Mouse (Mus musculus) T-helper 17 cell (primary cell): Measurements from ENCODE around the gene Ccnjl.

ENCODE experiments used
- in situ Hi-C, 2 experiments: fragments of 300-600 bp; cut with MboI, MseI; formaldehyde crosslinking; loops; 1 replicate in 1 of 2; 2 replicates in 1 of 2; pipeline ENCODE4 v1.15.1; 2025; ENCODE audit warnings: high pct_unique_total_duplicates in 2 of 2

Ccnjl gene

DNA sequence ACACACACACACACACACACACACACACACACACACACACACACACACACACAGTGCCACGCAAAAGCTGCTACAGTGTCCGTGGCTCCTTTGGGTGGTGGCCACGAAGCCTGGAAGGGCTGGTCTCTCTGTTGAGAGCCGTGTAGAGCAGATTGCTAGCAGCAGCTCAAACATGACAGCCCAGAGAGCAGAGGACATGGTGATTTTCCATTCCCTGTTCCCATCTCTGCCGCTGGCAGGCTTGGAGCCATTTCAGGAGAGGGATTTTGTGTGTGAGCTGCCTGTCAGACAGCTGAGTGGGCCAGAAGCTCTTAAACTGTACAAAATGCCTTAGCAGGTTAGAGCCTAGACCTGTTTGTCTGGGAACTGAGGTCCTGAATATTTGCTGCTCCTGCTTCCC is 38.1 kb downstream of the Ccnjl start:
- in situ Hi-C loops, result no loop called here

DNA sequence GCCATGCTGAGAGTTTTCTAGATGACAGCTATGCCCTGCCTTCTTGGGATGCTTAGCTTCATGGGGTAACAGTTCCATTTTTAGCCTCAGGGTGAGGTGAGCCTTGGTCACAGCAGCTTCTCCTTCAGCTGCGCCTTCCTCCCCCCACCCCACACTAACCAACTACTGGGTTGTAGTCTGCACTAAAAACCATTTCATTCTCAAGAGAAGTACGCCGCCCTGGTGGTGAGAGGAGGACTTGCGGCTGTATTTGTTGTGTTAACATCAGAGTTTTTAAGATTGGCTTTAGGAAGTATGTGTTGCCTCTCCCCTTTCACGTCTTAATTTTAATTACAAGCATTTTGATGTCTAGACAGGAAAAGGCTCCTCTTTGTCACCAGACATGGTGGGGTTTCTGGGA is 39.7 kb downstream of the Ccnjl start:
- in situ Hi-C loops, result no loop called here

DNA sequence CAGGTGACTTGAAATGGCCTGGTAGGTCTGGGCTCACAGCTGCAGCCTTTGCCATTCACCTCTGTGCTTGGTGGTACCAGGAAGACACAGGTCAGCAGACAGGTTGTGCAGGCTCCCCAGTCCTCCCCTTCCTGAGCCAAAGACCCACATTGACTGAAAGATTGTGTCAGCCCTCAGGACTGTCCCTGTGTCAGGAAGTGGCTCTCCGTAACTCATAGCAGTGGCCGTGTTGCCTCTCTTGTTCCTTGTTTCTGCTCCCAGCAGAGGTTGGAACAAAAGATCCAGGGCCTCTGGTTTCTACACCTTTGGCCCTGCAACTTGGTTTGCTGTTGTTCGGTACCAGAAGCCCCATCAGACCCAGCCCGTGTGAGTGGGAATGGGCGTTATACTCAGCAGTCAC is 40.6 kb downstream of the Ccnjl start:
- in situ Hi-C loops, result no loop called here

DNA sequence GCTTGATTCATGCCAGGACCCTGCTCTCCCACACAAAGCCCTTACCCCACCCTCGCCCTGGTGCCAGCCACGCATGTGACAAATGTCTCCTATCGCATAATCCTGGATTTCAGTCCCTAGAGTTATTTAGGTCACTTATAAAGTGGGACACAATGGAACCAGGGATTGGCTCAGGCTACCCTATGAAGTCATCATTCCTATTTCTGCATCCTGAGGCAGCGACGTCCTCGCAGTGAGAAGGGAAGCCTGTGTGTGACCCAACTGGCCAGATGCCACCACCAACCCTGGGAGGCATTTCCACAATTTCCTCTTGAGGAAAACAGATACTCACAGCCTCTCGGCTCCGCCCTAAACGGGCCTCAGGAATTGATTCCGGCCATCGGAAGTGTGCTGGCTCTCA is 41.0 kb downstream of the Ccnjl start:
- in situ Hi-C loops, result no loop called here

DNA sequence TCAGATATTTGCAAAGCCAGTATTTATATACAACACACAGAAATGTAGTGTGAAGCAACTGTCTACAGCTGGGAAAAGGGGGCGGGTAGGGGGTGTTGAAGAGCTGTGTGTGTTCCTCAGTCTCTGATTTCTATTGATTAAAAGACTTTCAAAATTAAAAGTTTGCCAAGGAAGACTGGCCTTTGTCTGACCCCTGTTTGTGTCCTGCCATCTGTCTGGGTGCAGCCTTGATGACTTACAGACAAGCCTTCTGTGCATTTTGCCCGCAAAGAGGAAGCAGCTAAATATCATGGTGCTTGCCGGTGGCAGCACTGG is 46.4 kb downstream of the Ccnjl start:
- in situ Hi-C loops, result no loop called here

DNA sequence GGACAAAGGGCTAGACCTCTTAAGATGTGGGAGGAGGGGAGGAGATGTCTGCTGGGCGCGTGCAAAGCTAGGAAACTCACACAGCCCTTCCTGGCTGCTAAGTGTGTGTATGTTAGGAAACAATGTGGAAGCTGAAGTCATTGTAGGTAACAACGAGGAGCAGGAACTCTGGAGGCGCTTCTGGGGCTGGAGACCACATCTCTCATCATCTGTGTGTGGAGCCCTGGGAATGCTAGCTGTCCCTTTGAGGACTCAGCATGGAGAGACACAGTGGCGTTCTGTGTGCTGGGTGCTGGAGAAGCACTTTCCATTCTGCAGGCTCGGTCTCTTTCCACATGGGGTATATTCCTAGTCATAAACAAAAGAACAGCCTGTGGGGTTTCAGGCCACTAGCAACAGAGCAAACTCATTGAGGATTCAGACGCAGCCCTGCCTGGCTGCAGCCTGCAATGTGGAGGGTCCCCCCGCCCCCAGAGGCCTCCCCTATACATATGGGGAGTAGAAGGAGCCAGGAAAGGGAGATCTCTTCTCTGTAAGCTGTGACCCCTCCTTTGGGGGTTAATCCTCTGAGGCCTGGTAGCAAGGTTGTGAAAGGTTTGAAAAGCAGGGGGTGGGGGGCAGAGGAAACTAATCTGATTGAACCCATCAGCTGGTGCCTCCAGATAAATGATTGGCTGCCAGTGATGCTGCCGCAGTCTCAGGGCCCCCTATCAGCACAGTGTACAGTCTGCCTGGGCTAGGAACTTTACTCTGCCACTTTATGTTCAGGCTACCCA is 47.0 kb downstream of the Ccnjl start:
- in situ Hi-C loops, result no loop called here

DNA sequence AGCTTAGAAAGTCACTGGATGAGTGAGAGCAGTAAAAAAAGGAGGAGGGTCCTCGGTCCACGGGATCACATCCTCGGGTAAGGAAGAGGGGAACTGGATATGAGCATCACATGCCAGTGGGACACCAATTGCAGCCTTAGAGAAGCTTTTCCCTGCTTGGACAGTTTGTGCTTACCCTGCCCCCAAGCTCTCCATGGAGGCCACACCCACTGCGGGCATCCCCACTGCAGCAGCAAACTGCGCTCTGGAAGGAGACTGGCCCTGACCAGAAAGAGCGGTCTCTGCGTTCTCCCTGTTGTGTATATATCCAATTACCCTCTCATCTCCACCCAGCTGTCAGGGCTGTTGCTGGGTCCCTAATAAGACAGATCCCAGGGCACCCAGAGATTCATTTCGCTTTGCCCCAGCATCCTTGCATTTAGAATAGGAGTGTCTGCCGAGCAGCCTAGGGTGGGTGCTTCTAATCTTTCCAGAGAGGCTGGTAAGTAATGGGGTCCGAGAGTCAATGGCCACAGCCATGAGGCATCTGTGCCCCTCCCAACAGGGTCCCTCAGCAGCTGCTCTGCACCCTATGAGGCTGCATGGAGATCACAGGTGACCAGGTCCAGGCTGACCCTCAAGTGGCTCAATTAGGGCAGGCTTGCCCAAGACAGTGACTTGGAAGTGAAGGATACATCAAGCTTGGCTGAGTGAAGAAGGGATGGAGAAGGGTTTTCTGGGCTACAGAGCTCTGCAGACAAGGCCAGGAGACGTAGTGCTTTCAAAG is 49.3 kb downstream of the Ccnjl start:
- in situ Hi-C loops, result no loop called here

DNA sequence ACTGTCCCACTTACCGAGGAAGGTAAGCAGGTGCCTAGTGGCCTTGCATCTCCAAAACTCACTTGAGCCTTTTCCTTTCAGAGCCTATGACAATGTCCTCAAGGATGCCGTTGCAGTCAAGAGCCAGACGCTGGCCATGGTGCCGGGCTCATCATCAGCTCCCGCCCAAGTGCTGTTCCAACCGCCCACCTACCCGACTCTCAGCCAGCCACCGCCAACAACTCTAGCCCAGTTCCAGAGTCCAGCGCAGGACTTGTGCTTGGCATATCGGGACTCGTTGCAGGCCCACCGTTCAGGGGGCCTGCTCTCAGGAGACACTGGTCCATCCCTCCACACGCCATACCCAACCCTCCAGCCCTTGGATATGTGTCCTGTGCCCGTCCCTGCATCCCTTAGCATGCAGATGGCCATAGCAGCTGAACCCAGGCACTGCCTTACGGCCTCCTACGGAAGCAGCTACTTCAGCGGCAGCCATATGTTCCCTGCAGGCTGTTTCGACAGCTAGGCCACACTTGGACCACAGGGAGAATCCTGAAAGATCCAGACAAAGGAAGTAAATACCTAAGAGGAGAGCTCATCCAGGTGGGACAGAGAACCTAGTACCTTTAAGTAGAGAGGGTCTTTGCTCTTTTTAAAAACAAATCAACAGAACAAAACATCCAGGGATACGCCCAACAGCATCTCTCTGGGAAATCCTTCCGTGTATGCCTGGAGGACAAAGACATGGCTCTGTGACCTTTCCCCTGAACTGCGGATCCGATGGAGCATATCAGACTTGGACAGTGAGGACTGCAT is 56.8 kb downstream of the Ccnjl start:
- in situ Hi-C loops, result loop anchor here (5.0 kb wide), 1 partner anchor 93 kb away; no protein-coding TSS in a partner anchor

DNA sequence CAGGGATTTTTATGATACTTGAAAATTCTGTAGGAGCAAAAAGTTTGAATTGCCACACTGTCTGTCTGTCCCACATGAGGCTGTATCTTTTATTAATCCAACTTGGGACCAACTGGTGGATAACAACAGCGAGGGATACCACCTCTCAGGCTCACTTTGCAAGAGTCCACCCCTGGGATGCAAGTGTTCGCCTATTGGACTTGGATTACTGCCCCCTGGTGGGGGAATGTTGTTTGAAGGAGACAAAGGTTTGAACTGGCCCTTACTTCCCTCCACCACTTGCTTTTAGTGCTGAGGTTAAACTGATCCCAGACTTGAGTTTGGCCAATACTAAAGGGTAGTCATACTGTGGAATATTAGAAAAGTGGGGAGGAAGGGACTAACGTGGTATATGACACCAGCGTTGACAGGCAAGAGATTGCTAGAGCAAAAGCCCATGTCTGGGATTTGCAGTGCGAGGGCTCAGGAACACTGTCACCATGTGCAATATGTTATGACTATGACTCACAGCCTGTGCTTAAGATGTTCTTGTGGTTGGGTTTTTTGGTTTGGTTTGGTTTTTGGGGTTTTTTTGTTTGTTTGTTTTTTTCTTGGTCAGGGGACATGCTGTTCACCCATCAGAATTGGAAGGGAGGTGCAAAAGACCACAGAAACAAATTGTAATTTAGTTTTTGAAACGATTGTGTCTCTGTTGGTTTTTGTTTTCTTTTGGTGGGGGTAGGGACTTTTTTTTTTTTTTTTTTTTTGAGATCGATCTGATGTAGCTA is 57.9 kb downstream of the Ccnjl start, which contains the start of gene 4933415A04Rik:
4933415A04Rik (plus strand) TSS at position 717 of the 767 bp plus-strand sequence.
- in situ Hi-C loops, result loop anchor here (5.0 kb wide), 1 partner anchor 94 kb away; no protein-coding TSS in a partner anchor

DNA sequence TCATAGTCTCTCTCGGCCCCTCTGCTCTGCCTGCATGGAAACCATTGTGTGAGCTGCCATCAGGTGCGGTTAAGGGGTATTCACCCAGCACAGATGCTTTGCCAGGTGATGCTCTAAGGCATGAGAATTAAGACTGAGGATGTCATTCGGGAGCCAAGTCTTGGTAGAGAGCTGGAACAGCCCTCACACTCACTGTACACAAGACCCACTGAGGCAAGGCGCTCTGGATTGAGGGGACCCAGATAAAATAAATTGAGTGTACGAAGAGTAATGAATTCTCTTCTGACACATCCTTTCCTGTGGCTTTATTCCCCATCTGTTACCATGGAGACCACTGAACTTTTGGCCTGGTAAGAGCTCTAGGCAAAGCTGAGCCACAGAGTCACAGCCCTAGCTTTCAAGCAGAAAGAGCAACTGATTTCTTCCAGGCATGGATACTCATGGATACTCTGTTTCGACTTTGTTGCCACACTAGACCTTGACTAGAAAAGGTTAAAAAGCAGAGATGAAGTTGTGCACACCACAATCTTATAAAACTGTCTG is 61.0 kb downstream of the Ccnjl start:
- in situ Hi-C loops, result loop anchor here (5.0 kb wide), 1 partner anchor 97 kb away; no protein-coding TSS in a partner anchor

DNA sequence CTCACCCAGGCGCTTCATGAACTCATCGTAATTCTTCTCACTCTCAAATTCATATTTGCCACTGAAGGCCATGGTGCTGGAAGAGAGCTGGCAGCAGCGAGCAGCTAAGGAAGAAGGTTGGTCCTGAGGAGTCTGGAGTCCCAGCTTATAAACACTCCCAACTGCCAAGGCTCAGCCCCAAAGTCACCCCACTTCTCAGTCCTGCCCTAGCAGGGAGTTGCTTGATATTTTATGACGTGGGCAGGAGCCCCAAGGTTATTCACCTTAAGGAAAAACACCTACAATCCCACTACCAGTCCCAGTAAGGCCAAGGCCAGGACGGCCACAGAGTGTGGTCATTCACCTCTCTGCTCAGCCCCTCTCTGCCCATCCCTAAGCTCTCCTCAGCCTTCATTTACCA is 72.9 kb downstream of the Ccnjl start, which contains the start of gene Fabp6:
Fabp6 (minus strand) TSS at position 101 of the 400 bp plus-strand sequence.
- in situ Hi-C loops, result no loop called here

DNA sequence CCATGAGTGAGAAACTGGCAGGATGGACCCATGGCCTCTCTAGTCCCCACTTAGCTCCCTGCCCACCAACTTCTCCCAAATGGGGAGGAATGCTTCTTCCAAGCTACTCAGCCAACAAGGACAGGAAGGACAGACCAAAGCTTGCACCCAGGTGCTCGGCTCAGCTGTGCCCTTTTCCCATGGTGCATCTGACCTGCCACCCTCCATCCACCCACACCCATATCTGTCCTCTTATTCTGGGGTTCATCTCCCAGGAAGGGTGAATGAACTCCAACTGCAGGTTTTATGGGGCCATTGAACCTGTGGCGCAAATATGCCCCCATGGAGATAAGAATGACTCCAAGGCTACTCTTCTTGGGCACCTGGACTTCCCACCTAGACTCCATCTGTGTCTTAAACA is 75.6 kb downstream of the Ccnjl start:
- in situ Hi-C loops, result no loop called here

DNA sequence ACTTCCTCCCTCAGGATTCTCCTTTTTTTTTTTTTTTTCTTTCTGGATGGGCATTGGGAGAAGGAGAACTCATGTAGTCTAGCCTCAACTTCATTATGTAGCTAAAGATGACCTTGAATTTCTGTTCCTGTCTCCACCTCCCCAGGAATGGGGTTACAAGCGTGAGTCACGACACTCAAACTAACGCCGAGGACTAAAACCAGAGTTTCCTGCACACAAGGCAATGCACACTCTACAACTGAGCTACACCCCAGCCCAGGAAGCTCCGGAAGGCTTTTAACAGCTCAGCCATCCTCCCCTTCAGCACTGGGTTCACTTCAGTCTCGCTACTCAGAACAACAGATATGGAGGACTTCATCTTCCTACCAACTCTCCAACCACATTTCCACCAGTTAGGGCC is 76.3 kb downstream of the Ccnjl start:
- in situ Hi-C loops, result no loop called here

DNA sequence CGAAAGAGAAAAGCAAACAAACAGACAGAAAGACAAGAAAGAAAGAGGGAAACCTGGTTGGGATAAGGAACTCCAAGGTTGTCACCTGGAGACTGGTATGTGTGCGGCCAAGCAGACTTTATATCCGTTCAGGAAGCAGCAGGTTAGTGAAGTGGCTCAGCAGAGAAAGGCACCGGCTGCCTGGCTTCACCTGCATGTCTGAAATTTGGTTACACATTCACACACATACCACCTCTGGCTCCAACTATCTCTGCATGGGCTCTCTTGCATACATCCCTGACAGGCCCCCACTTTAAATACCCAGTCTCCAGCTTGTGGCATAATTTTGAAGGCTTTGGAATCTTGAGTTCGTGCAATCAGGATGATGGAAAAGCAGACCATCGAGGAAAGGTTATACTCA is 77.3 kb downstream of the Ccnjl start:
- in situ Hi-C loops, result no loop called here

DNA sequence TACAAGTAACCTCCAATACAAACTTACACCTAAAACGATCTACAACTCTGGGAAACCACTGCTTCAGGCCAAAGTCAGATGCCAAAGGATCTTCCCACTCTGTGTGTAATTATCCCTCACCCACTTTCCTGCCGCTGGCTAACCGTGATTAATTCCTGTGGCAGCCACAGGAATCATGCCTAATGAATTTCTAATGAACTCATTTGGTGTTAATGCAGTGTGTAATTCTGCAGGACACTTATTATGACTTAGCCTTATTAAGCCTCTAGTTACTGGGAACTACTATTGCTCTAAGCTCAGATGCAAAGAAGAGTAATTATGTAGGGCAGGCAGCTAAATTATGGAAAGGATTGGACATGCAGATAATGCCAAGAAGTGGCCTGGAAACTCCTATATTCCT is 79.9 kb downstream of the Ccnjl start:
- in situ Hi-C loops, result no loop called here

DNA sequence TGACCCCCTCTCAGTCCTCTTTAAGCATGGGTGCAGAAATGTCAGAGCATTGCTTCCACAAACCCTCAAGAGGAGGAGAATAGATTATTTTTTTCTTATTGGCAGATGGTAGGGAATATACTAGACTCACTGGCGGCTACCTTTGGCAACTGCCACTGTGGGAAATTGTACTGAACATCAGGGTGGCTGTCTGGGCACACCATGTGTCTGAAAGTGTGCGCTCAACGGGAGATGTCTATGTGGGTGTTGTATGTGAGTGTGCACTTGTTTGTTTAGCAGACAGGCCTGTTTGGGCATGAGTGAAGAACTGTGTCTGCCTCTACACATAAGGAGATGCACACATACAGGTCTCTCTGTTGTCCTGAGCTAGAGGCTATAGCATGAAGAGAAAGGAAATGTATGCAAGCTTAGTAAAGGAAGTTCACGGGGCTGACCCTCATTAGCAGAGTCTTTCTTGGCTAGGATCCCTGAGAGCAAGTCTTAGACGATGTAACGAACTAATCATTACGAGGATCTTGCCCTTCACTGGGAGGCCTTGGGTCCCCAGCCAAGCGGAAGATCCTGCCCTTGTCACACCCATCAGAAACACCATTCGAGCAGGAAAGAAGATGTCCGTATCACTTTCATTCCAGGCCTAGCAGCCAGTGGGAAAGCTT is 81.5 kb downstream of the Ccnjl start:
- in situ Hi-C loops, result loop anchor here in 1 of 2 experiments (5.0 kb wide), 1 partner anchor 118 kb away; no protein-coding TSS in a partner anchor

DNA sequence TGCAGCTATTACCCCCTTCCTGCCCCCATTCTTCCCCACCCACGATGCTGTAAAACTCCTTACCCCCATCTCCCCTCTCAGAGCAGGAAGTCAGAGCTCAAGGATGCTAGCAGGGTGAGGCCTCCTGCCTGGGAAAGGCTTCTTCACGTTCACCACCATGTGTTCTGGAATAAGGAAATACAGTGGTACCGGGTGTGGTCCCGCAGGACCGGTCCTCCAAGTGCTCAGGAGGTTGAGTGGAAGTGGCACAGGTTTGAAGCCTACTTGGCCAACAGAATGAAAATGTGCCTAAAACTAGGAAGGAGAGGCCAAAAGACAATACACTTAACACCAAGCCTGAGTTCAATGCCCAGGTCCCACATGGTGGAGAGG is 82.1 kb downstream of the Ccnjl start:
- in situ Hi-C loops, result loop anchor here in 1 of 2 experiments (5.0 kb wide), 1 partner anchor 118 kb away; no protein-coding TSS in a partner anchor

DNA sequence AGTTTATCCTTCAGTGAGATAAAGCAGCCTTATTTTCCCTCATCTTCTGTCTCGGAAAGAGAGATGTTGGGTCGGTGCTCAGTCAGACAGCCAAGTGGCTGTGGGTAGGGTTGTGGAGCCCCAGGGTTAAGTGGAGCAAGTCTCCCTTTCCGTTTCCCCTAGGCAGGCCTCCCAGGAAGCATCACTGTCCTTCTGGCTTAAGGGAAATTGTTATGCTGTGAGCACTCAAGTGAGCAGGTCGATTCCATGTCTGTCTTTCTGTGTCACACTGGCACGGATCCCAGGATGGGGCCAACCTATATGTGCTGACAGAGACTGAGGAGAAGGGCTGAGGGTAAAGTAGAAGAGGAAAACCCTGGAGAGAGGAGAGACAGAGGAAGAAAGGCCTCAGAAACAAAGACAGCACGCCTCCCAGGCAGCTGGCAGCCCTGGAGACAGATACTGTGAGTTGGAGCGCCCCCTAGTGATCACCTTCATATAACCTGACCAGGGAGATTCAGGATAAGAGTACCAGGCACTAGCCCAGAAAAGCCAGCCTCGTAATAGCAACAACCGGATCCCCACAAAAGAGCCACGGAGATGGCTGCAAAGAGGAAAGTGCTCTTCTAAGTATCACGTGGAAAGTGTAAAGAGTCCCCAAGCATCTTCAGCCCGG is 84.4 kb downstream of the Ccnjl start:
- in situ Hi-C loops, result loop anchor here in 1 of 2 experiments (5.0 kb wide), 1 partner anchor 121 kb away; no protein-coding TSS in a partner anchor

DNA sequence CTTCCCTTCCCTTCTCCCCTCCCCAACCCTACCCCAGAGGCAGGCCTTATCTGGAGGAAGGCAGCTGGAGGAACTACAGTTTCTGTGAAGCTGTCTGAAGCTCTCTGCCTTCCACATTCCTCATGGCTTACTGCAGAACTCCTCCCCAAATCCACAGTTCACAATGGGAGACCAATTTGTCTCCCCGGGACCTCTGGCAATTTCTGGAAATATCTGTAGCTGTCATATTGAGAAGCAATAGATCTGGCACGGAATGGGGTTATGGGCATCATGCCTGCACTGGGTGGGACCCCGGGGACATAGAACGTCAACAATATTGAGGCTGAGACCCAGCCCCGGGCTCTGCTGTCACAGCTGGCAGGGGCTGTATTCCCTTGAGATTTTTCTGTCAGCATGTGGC is 89.3 kb downstream of the Ccnjl start:
- in situ Hi-C loops, result no loop called here

DNA sequence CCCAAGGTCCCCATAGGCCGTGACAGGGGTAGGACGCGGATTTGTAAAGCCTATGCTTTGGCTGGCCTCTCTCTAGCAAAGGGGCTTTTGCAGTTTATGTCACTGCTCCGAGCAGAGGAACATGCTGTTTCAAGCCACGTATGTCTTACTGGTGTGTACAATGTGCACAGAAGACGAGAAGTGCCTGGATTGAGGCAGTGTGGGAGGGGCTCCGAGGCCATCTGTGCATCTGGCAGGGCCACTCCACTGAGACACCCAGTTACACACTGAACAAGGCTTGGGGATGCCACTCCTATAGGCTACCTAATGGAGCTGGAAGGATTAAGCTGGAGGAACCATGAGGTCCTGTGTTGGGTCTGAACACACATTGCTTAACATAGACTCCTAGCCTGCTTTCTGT is 89.8 kb downstream of the Ccnjl start:
- in situ Hi-C loops, result no loop called here
